Mouse (Mus musculus): ENCODE measurements around the gene Rasa3. TPM values are rescaled to one million over a fixed set of nuclear protein-coding genes. Genes with fewer than 3 reads are reported as not detected.

Rasa3 gene
- polyA plus RNA-seq (2015; fragmentation: Nextera tagmentation; extraction: Ambion mirVana): 9.9 and 11.4 TPM in 2 replicates

DNA sequence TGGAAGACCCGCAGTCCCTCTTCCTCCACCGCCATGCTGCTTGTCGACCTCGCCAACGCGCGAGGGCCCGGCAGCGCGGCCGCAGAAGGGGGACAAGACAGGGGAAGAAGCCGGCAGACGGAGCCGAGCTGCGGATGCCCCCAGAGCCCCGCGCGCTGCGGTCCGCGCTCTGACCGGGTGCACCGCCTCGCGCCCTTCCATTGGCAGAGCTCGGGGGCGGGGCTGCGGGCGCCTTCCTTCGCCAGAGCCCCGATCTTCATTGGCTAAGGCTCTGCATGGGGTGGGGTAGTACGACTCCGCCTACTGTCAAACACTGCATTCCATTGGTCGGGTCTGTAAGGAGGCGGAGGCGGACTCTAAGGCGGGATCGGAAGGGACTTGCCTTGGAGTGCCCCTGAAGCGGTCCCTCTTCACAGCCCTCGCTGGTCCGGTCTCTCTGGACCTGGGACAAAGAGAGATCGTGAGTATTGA, at the start of gene Rasa3:
Gene Rasa3 (minus strand): TSS at position 191 of the 471 bp plus-strand sequence.
- peak within 1 kb of the TSS; percentile 79 for H3K4me3 ChIP-seq (ENCODE audit: low read depth, low read length)
- TF ChIP-seq EP300 (IDR thresholded peaks at IDR 0.05; ENCODE audit: low read depth) (no peak), CTCF (IDR thresholded peaks at IDR 0.05; ENCODE audit: low read depth) (no peak)
- no peaks in the 10 kb centered on the region for H3K36me3 ChIP-seq (replicated peaks; ENCODE audit: insufficient read depth, low read length)
- peak; percentile 94 for DNase-seq
- under 1% methylated on average over 36 of the region's 42 CpGs for WGBS (ENCODE audit: insufficient replicate concordance)
- peak within 1 kb of the TSS; percentile 87 for H3K27ac ChIP-seq (ENCODE audit: low read depth)
- 0 out of 2 replicates have a peak, but pooled peaks cover 3% of the 10 kb centered on the region for H3K27me3 ChIP-seq (ENCODE audit: insufficient read depth, low read length)
- peaks cover 34% of the 10 kb centered on the region for H3K4me1 ChIP-seq (ENCODE audit: insufficient read depth)
- peak within 1 kb of the TSS; percentile 80 for H3K9ac ChIP-seq (replicated peaks)
- H3K9me3 ChIP-seq (ENCODE audit: low read length): no peaks in the 10 kb centered on the region
- peak; percentile 95 for ATAC-seq
- H3K4me2 ChIP-seq (ENCODE audit: low read depth, low read length): peak within 1 kb of the TSS; percentile 99

GRCm38 (mm10) chr8:13725722-13726121, 48.3 kb upstream of the Rasa3 start:
- Histone ChIP-seq H3K9ac (replicated peaks) (no peak overlapping the region), H3K4me3 (ENCODE audit: low read depth, low read length) (no peak overlapping the region), H3K4me1 (ENCODE audit: insufficient read depth) (no peaks in the 10 kb centered on the region), H3K27me3 (ENCODE audit: insufficient read depth, low read length) (no peaks in the 10 kb centered on the region), H3K27ac (ENCODE audit: low read depth) (no peak overlapping the region), H3K36me3 (replicated peaks; ENCODE audit: insufficient read depth, low read length) (no peaks in the 10 kb centered on the region), H3K9me3 (ENCODE audit: low read length) (no peaks in the 10 kb centered on the region), H3K4me2 (ENCODE audit: low read depth, low read length) (no peak overlapping the region)
- DNase-seq (peak; percentile 48), ATAC-seq (no peak)
- TF ChIP-seq EP300 (IDR thresholded peaks at IDR 0.05; ENCODE audit: low read depth) (no peak), CTCF (IDR thresholded peaks at IDR 0.05; ENCODE audit: low read depth) (peak; percentile 70)

- Histone ChIP-seq H3K9me3 (ENCODE audit: low read length) (no peaks in the 10 kb centered on the region), H3K27me3 (ENCODE audit: insufficient read depth, low read length) (no peaks in the 10 kb centered on the region), H3K36me3 (replicated peaks; ENCODE audit: insufficient read depth, low read length) (no peaks in the 10 kb centered on the region), H3K4me3 (ENCODE audit: low read depth, low read length) (no peak overlapping the region), H3K9ac (replicated peaks) (no peak overlapping the region), H3K4me1 (ENCODE audit: insufficient read depth) (no peaks in the 10 kb centered on the region), H3K4me2 (ENCODE audit: low read depth, low read length) (no peak overlapping the region), H3K27ac (ENCODE audit: low read depth) (no peak overlapping the region)
- ATAC-seq (no peak), DNase-seq (no peak)
- TF ChIP-seq EP300 (IDR thresholded peaks at IDR 0.05; ENCODE audit: low read depth): no peak
- no peak for TF ChIP-seq CTCF (IDR thresholded peaks at IDR 0.05; ENCODE audit: low read depth)
- 86% methylated on average over 8 of the region's 8 CpGs for WGBS (ENCODE audit: insufficient replicate concordance)
Measured at GRCm38 (mm10) chr8:13718980-13719379, 41.6 kb upstream of the Rasa3 start.

DNA sequence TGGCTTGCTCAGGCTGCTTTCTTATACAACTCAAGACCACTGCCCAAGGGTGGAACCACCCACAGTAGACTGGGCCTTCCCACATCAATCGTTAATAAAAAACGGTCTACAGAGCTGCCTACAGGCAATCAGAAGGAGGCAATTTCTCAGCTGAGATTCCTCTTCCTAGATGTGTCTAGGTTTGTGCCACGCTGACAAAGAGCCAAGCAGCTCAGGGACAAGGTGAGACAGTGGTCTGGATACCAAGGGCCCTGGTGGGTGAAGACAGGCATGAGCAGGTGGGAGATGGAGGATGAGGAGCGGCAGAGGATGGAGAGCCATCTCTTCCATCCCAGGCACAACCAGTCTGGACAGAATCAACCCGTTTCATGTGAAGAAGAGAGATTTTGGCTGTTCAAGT, 31.1 kb upstream of the Rasa3 start:
- no peak for TF ChIP-seq CTCF (IDR thresholded peaks at IDR 0.05; ENCODE audit: low read depth)
- no peak for TF ChIP-seq EP300 (IDR thresholded peaks at IDR 0.05; ENCODE audit: low read depth)
- H3K4me1 ChIP-seq (ENCODE audit: insufficient read depth): no peaks in the 10 kb centered on the region
- ATAC-seq (no peak), DNase-seq (no peak)
- H3K27ac ChIP-seq (ENCODE audit: low read depth): no peak overlapping the region
- no peak overlapping the region for H3K4me2 ChIP-seq (ENCODE audit: low read depth, low read length)
- WGBS (ENCODE audit: insufficient replicate concordance): 79% methylated on average over 5 of the region's 5 CpGs
- H3K9ac ChIP-seq (replicated peaks): no peak overlapping the region
- no peaks in the 10 kb centered on the region for H3K27me3 ChIP-seq (ENCODE audit: insufficient read depth, low read length)
- no peaks in the 10 kb centered on the region for H3K36me3 ChIP-seq (replicated peaks; ENCODE audit: insufficient read depth, low read length)
- H3K4me3 ChIP-seq (ENCODE audit: low read depth, low read length): no peak overlapping the region
- no peaks in the 10 kb centered on the region for H3K9me3 ChIP-seq (ENCODE audit: low read length)

GRCm38 (mm10) chr8:13706918-13707317, 29.5 kb upstream of the Rasa3 start:
- WGBS (ENCODE audit: insufficient replicate concordance): 61% methylated on average over 5 of the region's 5 CpGs
- Histone ChIP-seq H3K27me3 (ENCODE audit: insufficient read depth, low read length) (no peaks in the 10 kb centered on the region), H3K9me3 (ENCODE audit: low read length) (no peaks in the 10 kb centered on the region), H3K27ac (ENCODE audit: low read depth) (no peak overlapping the region), H3K36me3 (replicated peaks; ENCODE audit: insufficient read depth, low read length) (no peaks in the 10 kb centered on the region), H3K9ac (replicated peaks) (no peak overlapping the region), H3K4me3 (ENCODE audit: low read depth, low read length) (no peak overlapping the region), H3K4me2 (ENCODE audit: low read depth, low read length) (no peak overlapping the region), H3K4me1 (ENCODE audit: insufficient read depth) (peaks cover 3% of the 10 kb centered on the region; the same call in 1 of the 2 replicates)
- ATAC-seq (no peak), DNase-seq (no peak)
- TF ChIP-seq EP300 (IDR thresholded peaks at IDR 0.05; ENCODE audit: low read depth) (no peak), CTCF (IDR thresholded peaks at IDR 0.05; ENCODE audit: low read depth) (no peak)

GRCm38 (mm10) chr8:13705668-13706067, 28.3 kb upstream of the Rasa3 start, which contains the start of gene Cfap97d2:
TSS of gene Cfap97d2 (plus strand) at chr8:13705889.
- Histone ChIP-seq H3K9ac (replicated peaks) (no peak within 1 kb of the TSS), H3K27me3 (ENCODE audit: insufficient read depth, low read length) (no peaks in the 10 kb centered on the region), H3K36me3 (replicated peaks; ENCODE audit: insufficient read depth, low read length) (no peaks in the 10 kb centered on the region), H3K4me3 (ENCODE audit: low read depth, low read length) (no peak within 1 kb of the TSS), H3K9me3 (ENCODE audit: low read length) (no peaks in the 10 kb centered on the region), H3K4me1 (ENCODE audit: insufficient read depth) (peaks cover 3% of the 10 kb centered on the region; the same call in 1 of the 2 replicates), H3K4me2 (ENCODE audit: low read depth, low read length) (no peak within 1 kb of the TSS), H3K27ac (ENCODE audit: low read depth) (no peak within 1 kb of the TSS)
- DNase-seq: no peak
- no peak for ATAC-seq
- TF ChIP-seq CTCF (IDR thresholded peaks at IDR 0.05; ENCODE audit: low read depth) (no peak), EP300 (IDR thresholded peaks at IDR 0.05; ENCODE audit: low read depth) (no peak)
- 39% methylated on average over 5 of the region's 5 CpGs for WGBS (ENCODE audit: insufficient replicate concordance)
